Mouse (Mus musculus): ENCODE data around the gene Traf3ip2. TPM values are rescaled to one million over a fixed set of nuclear protein-coding genes. Genes with fewer than 3 reads are reported as not detected.

Traf3ip2 gene
- total RNA-seq, 2 experiments from 2014 or later: 10.6 to 15.0 TPM

- DNase-seq (ENCODE audit: low spot score in 2 of 2): no peak
These were observed 13.1 kb upstream of the Traf3ip2 start for GRCm38 (mm10) chr10:39599601-39600000.

GRCm38 (mm10) chr10:39600115-39600514, 12.6 kb upstream of the Traf3ip2 start:
- DNase-seq (ENCODE audit: low spot score in 2 of 2): no peak

DNA sequence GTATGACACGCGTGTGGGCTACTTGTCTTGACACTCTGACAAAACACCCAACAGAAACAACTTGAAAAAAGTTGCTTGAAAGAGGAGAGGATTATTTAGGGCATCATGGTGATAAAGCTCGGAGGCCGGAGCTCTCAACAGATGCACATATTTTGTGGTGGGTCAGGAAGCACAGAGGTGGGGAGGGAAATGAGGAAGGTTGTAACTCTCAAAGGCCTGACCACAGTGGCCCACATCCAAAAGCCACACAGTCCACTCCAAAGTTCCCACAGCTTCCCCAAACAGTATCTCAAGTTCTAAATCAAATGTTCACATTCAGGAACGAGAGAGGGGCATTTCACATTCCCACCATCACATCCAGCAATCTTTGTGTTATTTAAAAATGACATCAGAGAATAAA, 11.7 kb upstream of the Traf3ip2 start:
- no peak for DNase-seq (ENCODE audit: low spot score in 2 of 2)

GRCm38 (mm10) chr10:39606434-39606833, 6.3 kb upstream of the Traf3ip2 start:
- no peak for DNase-seq (ENCODE audit: low spot score in 2 of 2)

GRCm38 (mm10) chr10:39611234-39611633, 1.5 kb upstream of the Traf3ip2 start:
- DNase-seq (ENCODE audit: low spot score in 2 of 2): no peak

GRCm38 (mm10) chr10:39612131-39612530, 603 bp upstream of the Traf3ip2 start:
- DNase-seq (ENCODE audit: low spot score in 2 of 2): no peak

GRCm38 (mm10) chr10:39612989-39613831, 476 bp downstream of the Traf3ip2 start:
- peak; percentile 56 to 69 for DNase-seq (ENCODE audit: low spot score in 2 of 2)

GRCm38 (mm10) chr10:39613973-39614372, 1.2 kb downstream of the Traf3ip2 start:
- DNase-seq (ENCODE audit: low spot score in 2 of 2): no peak

DNA sequence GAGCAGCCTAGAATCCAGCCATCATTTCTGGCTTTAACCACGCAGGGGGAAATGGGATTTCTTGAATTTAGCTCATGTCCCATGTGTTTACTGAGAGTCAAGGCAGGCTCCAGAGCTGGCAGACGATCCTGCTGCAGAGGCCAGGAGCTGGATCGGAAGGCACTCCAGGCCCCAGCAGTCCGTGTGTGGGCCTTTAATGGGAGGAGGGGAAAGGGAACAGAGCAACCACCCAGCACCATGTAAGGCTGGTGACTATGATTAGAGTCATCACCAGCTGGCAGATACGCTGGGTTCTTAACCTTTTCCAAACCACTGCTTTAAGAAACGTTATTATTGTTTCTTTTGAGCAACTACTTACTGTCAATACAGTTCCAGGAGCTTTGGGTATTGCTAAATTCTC, 1.9 kb downstream of the Traf3ip2 start:
- peak; percentile 56 to 58 for DNase-seq (ENCODE audit: low spot score in 2 of 2)

DNA sequence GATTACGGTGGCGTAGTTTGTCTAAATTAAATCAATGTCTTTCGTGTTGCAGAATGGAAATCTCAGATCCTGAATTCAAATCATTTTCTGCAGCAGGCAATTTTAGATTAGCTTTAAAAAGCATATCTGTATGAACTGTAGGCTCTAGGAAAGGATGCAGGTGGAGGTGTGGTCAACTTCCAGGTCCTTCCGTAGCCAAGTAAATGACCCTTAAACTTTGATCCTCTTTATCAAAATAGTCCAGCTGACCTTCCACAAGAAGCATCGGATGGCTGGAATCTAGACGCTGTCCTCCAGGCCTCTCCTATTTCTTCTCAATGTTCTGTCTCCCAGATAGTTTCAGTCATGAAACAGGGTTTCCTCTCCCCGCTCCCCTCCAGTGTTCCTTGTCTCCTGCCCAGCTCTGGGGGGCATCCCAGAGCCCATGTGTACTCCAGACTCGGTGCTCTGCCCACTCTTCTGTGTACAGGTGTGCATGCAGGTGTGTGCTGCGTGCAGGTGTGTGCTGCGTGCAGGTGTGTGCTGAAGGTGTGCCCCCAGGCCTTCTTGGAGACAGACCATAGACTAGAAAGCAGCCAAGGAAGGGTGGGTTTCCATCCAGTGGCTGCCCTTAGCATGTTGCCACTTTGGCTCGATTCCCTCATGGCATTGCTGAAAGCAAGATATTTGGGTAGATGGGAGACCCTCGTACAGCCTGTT, 2.9 kb downstream of the Traf3ip2 start:
- DNase-seq (ENCODE audit: low spot score in 2 of 2): no peak

- no peak for DNase-seq (ENCODE audit: low spot score in 2 of 2)
These were observed 3.5 kb downstream of the Traf3ip2 start for GRCm38 (mm10) chr10:39616230-39616590.

DNA sequence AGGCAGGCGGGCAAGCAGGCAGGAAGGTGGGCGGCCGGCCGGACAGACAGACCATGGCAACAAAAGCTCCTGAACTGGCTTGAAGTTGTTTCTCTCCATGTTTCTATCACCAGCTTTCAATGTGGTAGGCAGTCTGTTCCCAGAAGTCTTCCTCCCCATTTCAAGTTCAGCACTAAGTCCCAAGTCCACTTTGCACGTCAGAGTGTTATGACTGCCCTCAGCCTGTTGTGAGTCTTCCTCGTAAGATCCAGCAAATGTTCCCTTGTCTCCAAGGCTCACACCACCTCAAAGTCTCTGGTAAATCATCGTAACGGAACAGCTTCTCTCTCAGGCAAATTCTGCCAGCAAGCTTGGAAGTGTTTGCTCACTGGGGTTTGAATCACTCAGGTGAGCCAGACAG, 3.9 kb downstream of the Traf3ip2 start:
- DNase-seq (ENCODE audit: low spot score in 2 of 2): no peak

DNA sequence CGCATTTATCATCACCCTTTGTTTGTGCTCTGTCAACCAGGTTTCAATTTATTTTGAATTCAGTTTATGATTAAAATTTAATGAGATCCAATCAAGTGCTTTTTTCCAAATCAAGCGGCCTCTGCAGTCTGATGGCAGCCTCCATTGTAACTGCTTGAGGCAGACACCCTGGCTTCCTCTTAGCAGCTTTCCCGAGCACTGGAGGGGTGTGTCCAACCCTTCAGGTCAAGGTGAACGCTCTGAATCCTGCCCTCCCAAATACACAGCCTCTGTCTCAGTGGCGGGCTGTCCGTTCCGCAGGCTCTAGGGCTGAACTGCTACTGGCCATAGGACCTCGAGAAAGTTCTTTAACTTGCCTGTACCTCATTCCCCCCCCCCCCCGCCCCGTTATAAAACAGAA, 5.7 kb downstream of the Traf3ip2 start:
- DNase-seq (ENCODE audit: low spot score in 2 of 2): no peak

GRCm38 (mm10) chr10:39620626-39621025, 7.9 kb downstream of the Traf3ip2 start:
- DNase-seq (ENCODE audit: low spot score in 2 of 2): no peak

DNA sequence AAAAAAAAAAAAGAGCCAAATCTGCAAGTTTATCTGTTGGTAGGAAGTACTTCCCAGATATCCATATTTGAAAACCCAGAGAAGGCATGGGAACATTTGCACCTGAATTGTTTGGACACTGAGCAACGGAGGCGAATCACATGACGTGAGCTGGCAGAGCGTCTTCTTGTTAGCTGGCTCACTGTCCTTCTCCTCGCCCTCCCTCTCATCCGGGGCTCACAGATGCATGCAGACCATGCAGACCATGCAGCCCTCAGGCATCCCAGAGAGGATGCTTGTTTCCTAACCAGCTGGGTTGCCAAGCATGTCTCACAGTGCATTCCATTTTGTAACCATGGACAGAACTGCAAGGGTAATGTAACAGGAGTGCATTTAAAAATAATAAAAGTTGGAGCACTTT, 11.1 kb downstream of the Traf3ip2 start:
- DNase-seq (ENCODE audit: low spot score in 2 of 2): no peak

DNA sequence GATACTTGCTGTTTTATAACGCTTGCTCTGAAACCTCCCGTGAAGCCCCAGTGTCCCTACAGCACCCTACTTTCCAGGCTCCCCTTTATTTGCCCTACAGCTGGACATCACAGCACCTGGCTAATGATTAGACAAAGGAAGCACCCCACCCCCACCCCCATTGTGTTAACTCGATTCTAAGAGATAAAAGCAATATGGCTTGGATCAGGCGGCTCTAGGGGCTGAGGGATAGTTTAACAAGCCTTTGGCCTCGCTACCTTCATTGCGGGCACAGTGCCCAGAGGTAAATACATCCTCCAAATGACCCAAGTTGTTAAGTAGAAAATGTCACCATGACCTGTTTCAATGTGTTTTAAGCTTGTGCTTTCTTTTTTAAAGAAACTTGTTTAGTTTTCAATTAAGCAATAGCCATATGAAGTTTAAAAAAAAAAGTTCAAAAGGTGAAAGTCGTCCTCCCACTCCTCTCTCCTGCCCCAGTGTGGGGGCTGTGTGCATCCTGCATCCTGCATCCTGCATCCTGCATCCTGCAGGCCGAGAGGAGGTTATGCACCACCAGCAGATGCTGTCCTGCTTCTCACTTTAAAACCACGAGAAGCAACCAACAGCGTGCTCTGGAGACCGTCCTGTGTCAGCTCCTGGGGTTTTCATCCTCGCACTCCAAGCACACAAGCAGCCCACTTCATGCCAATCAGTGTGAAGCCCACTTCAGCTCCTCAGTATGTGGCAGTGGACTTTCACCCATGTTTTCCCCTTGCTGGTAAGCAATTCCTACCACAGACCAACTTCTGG, 12.3 kb downstream of the Traf3ip2 start:
- no peak for DNase-seq (ENCODE audit: low spot score in 2 of 2)

DNA sequence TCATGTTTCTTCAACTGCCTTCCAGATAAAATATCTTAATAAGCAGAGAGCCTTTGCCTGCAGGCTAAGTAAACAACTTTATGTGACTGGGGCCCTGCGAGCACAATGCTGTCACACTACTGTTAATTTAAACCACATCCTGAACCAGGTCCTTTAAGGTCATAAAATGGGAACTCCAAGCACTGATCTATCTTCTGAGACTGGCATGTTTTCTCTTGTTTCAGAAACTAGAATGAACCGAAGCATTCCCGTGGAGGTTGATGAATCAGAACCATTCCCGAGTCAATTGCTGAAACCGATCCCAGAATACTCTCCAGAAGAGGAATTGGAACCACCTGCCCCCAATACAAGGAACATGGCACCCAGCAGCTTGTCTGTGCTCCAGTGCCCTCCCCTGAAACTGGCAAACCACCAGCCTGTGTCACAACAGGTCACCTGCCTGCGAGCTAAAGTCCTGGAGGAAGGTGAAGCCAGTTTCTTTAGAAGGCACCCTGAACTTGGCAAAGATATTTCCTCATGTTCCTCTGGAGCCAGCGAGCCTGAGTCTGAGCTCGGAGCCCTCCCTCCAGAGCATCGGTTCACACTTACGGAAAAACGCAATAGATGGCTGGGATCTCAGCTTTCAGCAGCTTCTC, 13.0 kb downstream of the Traf3ip2 start:
- DNase-seq (ENCODE audit: low spot score in 2 of 2): no peak

DNA sequence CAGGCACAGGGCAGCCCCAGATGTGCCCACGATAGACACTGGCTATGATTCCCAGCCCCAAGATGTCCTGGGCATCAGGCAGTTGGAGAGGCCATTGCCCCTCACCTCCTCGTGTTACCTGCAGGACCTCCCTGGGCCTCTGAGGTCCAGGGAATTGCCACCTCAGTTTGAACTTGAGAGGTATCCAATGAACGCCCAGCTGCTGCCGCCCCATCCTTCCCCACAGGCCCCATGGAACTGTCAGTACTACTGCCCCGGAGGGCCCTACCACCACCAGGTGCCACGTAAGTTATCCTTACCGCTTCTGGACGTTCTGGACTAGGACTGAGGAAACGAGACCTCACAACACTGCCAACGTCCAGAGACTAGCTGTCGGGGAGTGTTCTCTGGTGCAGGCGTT, 13.6 kb downstream of the Traf3ip2 start:
- no peak for DNase-seq (ENCODE audit: low spot score in 2 of 2)

DNA sequence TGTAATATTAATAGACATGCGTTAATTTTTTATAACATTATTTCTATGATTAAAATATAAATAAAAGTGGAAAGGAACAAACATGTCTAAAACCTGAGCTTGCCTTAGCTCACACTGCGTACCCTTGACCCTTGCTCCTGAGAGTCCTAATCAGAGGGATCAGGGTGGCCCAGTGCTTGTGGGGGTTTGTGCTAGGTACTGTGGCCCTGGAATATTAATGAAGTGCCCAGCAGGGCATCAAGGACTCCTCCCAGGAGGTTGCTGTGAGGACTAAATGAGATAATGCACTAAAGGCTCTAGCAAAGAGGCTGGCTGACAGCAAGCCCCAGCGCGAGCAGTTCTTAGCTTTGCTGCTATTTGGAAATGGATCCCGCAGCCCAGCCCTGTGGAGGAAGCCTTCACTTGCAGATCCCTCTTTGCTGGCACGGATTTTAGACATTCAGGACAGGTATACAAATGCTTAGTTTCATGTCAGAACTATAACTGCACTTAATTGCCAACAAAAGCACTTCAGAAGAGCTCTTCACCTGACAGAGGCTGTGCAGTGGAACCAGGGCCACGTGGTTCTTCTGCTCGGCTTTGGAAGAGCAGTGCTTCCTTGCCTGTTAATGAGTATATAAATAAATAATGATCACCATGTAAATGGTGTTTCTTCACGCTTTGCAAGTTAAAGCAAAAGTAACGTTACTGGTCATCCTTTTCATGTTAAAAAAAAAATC, 16.2 kb downstream of the Traf3ip2 start:
- no peak for DNase-seq (ENCODE audit: low spot score in 2 of 2)

DNA sequence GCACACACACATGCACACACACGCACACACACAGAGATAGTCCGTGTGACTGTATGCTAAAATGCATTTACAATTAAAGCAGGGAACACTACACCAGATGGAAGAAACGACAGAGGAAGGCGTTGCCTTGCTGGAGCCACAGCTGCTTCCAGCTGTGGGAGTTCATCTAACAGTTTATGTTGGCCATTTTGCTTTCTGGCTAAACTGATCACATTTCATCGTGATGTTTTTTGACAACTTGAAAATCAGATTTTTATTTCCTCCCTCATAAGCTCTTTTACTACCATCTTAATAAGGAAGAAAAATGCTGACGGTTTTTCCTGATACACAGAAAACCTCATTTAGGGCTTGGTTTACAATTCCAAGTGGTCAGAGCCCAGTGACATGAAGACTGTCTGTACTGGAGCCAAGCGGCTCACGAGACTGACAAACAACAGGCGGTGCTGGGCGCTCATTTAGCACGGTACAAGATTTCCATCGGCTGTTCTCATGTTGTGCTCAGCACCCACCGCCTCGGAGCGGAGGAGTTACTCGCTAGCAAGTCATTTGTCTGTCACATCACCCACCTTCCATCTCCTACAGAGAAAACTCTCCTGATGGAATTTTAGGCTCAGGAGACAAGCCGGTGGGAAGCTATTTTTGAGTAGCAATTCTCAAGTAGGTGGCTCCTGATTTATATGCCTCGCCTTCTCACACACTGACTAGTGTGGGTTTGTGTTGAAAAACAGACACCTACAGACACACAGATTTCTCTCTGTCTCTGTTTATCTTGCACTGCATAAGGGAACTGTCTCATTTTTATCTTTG, 17.2 kb downstream of the Traf3ip2 start:
- no peak for DNase-seq (ENCODE audit: low spot score in 2 of 2)

All from adrenal gland, adult 18-20 months (tissue).